Mouse (Mus musculus): ENCODE data around the gene Nfam1. TPM values are rescaled to one million over a fixed set of nuclear protein-coding genes. Genes with fewer than 3 reads are reported as not detected.

Gene Nfam1
- polyA plus RNA-seq, 1 experiment from 2014 or later: 1.7 TPM

- H3K4me1 ChIP-seq: peaks cover 74% of the 10 kb centered on the region
- no peak for ATAC-seq (ENCODE audit: low FRiP score)
- WGBS: 2% methylated on average over 37 of the region's 39 CpGs
- H3K9me3 ChIP-seq: no peaks in the 10 kb centered on the region
- H3K4me2 ChIP-seq: peak overlapping the region; percentile 76
- H3K27me3 ChIP-seq: peaks cover 80% of the 10 kb centered on the region
- H3K9ac ChIP-seq: peak overlapping the region; percentile 79
- H3K4me3 ChIP-seq (replicated peaks): peak overlapping the region; percentile 55
- H3K27ac ChIP-seq: peak overlapping the region; percentile 84
- H3K36me3 ChIP-seq (replicated peaks): no peaks in the 10 kb centered on the region
These were observed 70.0 kb downstream of the Nfam1 start for GRCm38 (mm10) chr15:82963090-82963489.

DNA sequence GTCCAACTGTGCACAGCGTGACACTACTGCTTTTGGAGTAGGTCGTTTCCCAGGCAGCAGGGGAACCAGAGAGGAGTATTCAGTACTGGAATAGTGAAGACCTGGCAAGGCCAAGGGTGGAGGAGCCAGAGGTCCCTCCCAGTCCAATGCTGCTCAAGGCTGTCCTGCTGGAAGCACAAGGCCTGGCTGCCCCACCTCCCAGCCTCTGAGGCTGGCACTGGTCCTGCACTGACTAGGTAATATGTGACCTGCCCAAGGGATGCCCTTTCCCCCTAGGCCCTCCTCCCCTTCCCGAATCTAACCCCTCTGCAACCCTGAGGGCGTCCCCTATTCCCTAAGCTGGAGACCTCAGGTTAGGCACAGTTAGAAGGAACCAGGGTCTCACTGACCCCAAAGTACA is 70.6 kb downstream of the Nfam1 start:
- Histone ChIP-seq H3K27me3 (peaks cover 79% of the 10 kb centered on the region), H3K9ac (peak overlapping the region; percentile 79; the same call in 1 of the 2 replicates), H3K9me3 (no peaks in the 10 kb centered on the region), H3K36me3 (replicated peaks) (no peaks in the 10 kb centered on the region), H3K27ac (peak overlapping the region; percentile 84; the same call in 1 of the 2 replicates), H3K4me3 (replicated peaks) (peak overlapping the region; percentile 55), H3K4me1 (peaks cover 74% of the 10 kb centered on the region), H3K4me2 (peak overlapping the region; percentile 76)
- WGBS: 35% methylated on average over 4 of the region's 4 CpGs
- ATAC-seq (ENCODE audit: low FRiP score): no peak

DNA sequence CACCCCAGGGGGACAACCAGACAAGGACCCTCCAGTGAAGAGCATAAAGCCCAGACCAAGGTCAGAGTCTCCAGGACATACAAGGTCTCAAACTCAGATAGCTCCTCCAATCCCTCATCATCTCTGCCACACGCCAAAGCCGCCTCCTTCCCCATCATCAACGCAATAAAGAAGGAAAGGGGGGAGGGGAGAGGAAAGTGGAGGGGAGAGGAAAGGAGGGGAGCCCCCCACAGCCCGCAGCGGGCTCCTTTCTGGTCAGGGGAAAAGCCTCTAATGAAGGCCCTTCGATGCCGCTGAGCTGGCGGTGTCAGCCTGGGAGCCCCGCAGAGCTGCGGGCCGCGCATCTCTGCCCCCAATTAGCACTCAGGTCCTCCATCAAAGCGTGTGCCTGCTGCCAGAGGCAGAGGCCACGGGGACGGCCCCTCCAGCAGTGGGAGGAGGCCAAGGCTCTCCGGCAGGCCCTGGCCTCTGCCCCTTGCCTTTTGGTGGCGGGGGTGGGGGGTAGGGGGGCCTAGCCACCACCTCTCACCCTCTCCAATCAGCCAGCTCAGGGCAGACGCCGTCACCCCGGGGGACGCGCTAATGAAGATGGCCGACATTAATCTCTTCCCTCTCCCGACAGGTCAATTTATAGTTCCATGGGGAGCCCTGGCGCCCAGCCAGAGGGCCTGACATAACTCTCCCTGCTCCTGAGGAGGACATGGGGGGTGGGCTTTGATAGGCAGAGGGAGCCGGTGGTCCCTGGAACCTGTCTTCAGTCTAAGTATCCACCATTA is 72.1 kb downstream of the Nfam1 start:
- Histone ChIP-seq H3K9me3 (no peaks in the 10 kb centered on the region), H3K9ac (peak overlapping the region; percentile 56), H3K27me3 (peaks cover 78% of the 10 kb centered on the region), H3K4me3 (replicated peaks) (peak overlapping the region; percentile 33), H3K27ac (peak overlapping the region; percentile 73), H3K4me2 (peak overlapping the region; percentile 76), H3K4me1 (peaks cover 85% of the 10 kb centered on the region), H3K36me3 (replicated peaks) (no peaks in the 10 kb centered on the region)
- peak; percentile 18; the same call in 1 of the 2 replicates for ATAC-seq (ENCODE audit: low FRiP score)
- WGBS: 0% methylated on average over 26 of the region's 26 CpGs

DNA sequence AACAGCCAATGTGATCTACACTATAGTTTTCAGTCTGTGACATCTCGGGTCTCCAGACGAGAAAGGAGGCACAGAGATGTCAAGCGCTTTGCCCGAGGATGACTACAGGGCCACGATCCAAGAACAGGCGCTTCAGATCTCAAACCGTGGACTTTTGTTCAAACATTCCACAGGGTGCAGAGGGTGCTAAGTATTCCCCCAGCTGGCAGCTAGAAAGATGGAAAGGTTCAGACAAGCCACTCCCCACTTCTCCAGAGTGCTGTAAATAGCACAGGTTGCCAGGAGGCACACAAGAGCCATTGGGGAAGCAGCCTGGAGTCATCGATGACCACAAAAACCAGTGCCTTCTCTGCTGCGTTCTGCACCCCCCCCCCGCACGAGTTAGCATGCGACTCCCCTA is 74.0 kb downstream of the Nfam1 start:
- H3K27me3 ChIP-seq: peaks cover 78% of the 10 kb centered on the region
- ATAC-seq (ENCODE audit: low FRiP score): no peak
- peak overlapping the region; percentile 83 for H3K27ac ChIP-seq
- no peaks in the 10 kb centered on the region for H3K9me3 ChIP-seq
- H3K4me3 ChIP-seq (replicated peaks): no peak overlapping the region
- no peaks in the 10 kb centered on the region for H3K36me3 ChIP-seq (replicated peaks)
- 65% methylated on average over 12 of the region's 12 CpGs for WGBS
- H3K4me2 ChIP-seq: peak overlapping the region; percentile 46
- H3K4me1 ChIP-seq: peaks cover 87% of the 10 kb centered on the region
- H3K9ac ChIP-seq: peak overlapping the region; percentile 17; the same call in 1 of the 2 replicates

GRCm38 (mm10) chr15:82958253-82958701 is 74.8 kb downstream of the Nfam1 start:
- Histone ChIP-seq H3K9ac (peak overlapping the region; percentile 33), H3K36me3 (replicated peaks) (no peaks in the 10 kb centered on the region), H3K4me1 (peaks cover 91% of the 10 kb centered on the region), H3K27ac (peak overlapping the region; percentile 83), H3K9me3 (no peaks in the 10 kb centered on the region), H3K4me2 (peak overlapping the region; percentile 46), H3K4me3 (replicated peaks) (peak overlapping the region; percentile 18), H3K27me3 (peaks cover 86% of the 10 kb centered on the region)
- ATAC-seq (ENCODE audit: low FRiP score): peak; percentile 68
- 1% methylated on average over 16 of the region's 16 CpGs for WGBS

GRCm38 (mm10) chr15:82956721-82957120 is 76.4 kb downstream of the Nfam1 start:
- ATAC-seq (ENCODE audit: low FRiP score): no peak
- 71% methylated on average over 4 of the region's 4 CpGs for WGBS
- Histone ChIP-seq H3K36me3 (replicated peaks) (no peaks in the 10 kb centered on the region), H3K27ac (peak overlapping the region; percentile 36; the same call in 1 of the 2 replicates), H3K9me3 (no peaks in the 10 kb centered on the region), H3K9ac (0 out of 2 replicates have a peak overlapping the region, but pooled peaks have one; percentile 25), H3K4me3 (replicated peaks) (no peak overlapping the region), H3K4me2 (no peak overlapping the region), H3K27me3 (peaks cover 81% of the 10 kb centered on the region), H3K4me1 (peaks cover 92% of the 10 kb centered on the region)

GRCm38 (mm10) chr15:82956310-82956709 is 76.8 kb downstream of the Nfam1 start:
- H3K9me3 ChIP-seq: no peaks in the 10 kb centered on the region
- H3K4me3 ChIP-seq (replicated peaks): no peak overlapping the region
- H3K4me1 ChIP-seq: peaks cover 92% of the 10 kb centered on the region
- H3K27ac ChIP-seq: 0 out of 2 replicates have a peak overlapping the region, but pooled peaks have one; percentile 36
- no peaks in the 10 kb centered on the region for H3K36me3 ChIP-seq (replicated peaks)
- WGBS: 81% methylated on average over 3 of the region's 3 CpGs
- no peak overlapping the region for H3K9ac ChIP-seq
- peaks cover 80% of the 10 kb centered on the region for H3K27me3 ChIP-seq
- ATAC-seq (ENCODE audit: low FRiP score): no peak
- H3K4me2 ChIP-seq: no peak overlapping the region

- Histone ChIP-seq H3K9me3 (no peaks in the 10 kb centered on the region), H3K27me3 (peaks cover 78% of the 10 kb centered on the region), H3K4me1 (peaks cover 92% of the 10 kb centered on the region), H3K4me2 (no peak overlapping the region), H3K36me3 (replicated peaks) (no peaks in the 10 kb centered on the region), H3K9ac (no peak overlapping the region), H3K4me3 (replicated peaks) (no peak overlapping the region), H3K27ac (no peak overlapping the region)
- ATAC-seq (ENCODE audit: low FRiP score): no peak
- 86% methylated on average over 8 of the region's 8 CpGs for WGBS
These were observed 77.8 kb downstream of the Nfam1 start for GRCm38 (mm10) chr15:82955286-82955685.

DNA sequence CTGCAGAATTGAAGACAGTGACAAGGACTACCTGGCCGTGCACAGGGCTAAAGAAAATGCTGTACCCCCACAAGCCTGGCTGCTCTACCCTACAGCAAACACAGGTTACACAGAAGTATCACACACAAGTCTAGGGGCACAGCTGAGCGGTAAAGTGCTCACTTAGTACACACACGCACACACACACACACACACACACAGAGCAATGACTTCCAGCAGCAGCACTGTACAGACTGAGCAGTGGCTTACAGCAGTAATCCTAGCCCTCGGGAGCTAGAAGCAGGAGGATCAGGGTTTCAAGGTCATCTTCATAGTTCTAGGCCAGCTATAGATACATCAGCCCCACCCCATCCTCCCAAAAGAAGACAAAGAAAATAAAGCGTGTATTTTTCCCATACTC is 79.1 kb downstream of the Nfam1 start:
- no peaks in the 10 kb centered on the region for H3K36me3 ChIP-seq (replicated peaks)
- H3K27me3 ChIP-seq: peaks cover 67% of the 10 kb centered on the region
- H3K9me3 ChIP-seq: no peaks in the 10 kb centered on the region
- no peak for ATAC-seq (ENCODE audit: low FRiP score)
- 74% methylated on average over 5 of the region's 5 CpGs for WGBS
- H3K4me1 ChIP-seq: peaks cover 88% of the 10 kb centered on the region
- H3K4me2 ChIP-seq: no peak overlapping the region
- no peak overlapping the region for H3K27ac ChIP-seq
- no peak overlapping the region for H3K9ac ChIP-seq
- no peak overlapping the region for H3K4me3 ChIP-seq (replicated peaks)

DNA sequence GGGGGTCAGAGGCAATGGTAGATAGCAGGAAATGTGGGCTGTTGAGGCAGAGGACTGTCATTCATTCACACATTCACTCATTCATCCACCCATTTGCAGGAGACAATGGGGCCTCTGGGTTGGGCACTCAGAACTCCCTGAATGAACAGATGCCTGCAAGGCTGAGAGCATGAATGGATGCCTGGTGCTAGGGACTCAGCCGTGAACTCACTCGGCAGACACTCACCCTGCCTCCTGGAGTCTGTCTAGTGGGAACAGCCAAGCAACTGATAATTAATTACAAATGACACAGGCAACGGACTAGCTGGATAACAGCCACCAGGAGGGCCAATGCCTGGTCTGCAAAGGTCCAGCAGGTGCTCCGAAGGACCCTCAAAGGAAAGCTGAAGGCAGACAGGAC is 80.0 kb downstream of the Nfam1 start:
- Histone ChIP-seq H3K36me3 (replicated peaks) (no peaks in the 10 kb centered on the region), H3K27ac (peak overlapping the region; percentile 78), H3K9me3 (no peaks in the 10 kb centered on the region), H3K27me3 (peaks cover 64% of the 10 kb centered on the region), H3K4me3 (replicated peaks) (no peak overlapping the region), H3K9ac (no peak overlapping the region; the same call in 1 of the 2 replicates), H3K4me1 (peaks cover 86% of the 10 kb centered on the region), H3K4me2 (no peak overlapping the region)
- 16% methylated on average over 4 of the region's 4 CpGs for WGBS
- ATAC-seq (ENCODE audit: low FRiP score): peak; percentile 28

DNA sequence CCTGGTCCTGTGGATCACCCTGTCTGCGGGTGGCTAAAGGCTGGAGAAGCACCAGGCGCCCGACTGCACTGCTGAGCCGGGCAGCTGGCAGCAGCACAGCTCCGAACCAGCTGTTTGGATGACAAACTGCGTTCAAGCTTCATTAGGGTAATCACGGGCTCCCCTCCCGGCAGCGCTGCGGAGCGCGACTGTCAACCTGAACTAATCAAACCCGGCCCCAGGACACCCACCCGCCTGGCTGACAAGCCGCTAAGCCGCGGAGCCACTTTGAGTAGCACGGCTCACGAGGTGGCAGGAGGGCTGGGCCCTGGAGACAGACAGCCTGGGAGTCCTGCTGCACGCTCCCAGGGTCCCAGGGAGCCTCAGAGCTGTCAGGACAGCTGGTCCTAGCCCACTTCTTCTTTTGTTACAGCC is 80.8 kb downstream of the Nfam1 start:
- peaks cover 83% of the 10 kb centered on the region for H3K4me1 ChIP-seq

DNA sequence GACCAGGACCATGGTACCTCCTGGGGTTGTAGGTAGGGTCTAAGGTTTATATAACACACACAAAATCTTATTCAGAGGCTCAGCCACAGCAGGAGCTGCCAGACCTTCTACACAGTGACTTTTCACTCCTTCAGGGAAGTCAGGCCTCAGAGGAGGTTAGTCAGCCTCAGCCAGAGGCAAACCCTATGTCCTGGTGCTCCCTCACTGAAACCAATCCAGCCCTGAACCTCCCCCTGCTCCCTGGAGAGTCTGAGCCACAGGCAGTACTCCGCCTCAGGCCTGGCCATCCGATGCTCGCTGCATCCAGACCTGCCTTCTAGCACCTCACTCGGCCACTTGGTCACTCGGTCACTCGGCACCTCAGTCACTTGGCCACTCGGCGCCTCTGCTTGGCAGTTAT is 82.9 kb downstream of the Nfam1 start:
- WGBS: 71% methylated on average over 8 of the region's 8 CpGs
- Histone ChIP-seq H3K9me3 (no peaks in the 10 kb centered on the region), H3K27ac (no peak overlapping the region), H3K4me2 (no peak overlapping the region), H3K4me1 (peaks cover 80% of the 10 kb centered on the region), H3K27me3 (peaks cover 48% of the 10 kb centered on the region), H3K9ac (no peak overlapping the region), H3K36me3 (replicated peaks) (no peaks in the 10 kb centered on the region), H3K4me3 (replicated peaks) (no peak overlapping the region)
- no peak for ATAC-seq (ENCODE audit: low FRiP score)

More for the DNA sequence above, 80.8 kb downstream of the Nfam1 start:
- peak overlapping the region; percentile 78 for H3K27ac ChIP-seq
- peak overlapping the region; percentile 30 for H3K4me2 ChIP-seq
- H3K4me3 ChIP-seq (replicated peaks): no peak overlapping the region
- no peaks in the 10 kb centered on the region for H3K36me3 ChIP-seq (replicated peaks)
- peaks cover 62% of the 10 kb centered on the region for H3K27me3 ChIP-seq
- WGBS: 3% methylated on average over 20 of the region's 20 CpGs
- peak; percentile 68 for ATAC-seq (ENCODE audit: low FRiP score)
- 0 out of 2 replicates have a peak overlapping the region, but pooled peaks have one; percentile 17 for H3K9ac ChIP-seq
- no peaks in the 10 kb centered on the region for H3K9me3 ChIP-seq

All from forebrain, embryonic 12.5 days (tissue).